Mouse (Mus musculus): ENCODE results near the gene Lin7b. TPM values are rescaled to one million over a fixed set of nuclear protein-coding genes. Genes with fewer than 3 reads are reported as not detected.
A peak's percentile ranks its signal among the peaks of the same experiment; 100 is the strongest.

Gene Lin7b
- polyA plus RNA-seq, 1 experiment from 2014 or later = 70.3 TPM

GRCm38 (mm10) chr7:45340669-45341068 lies 29.7 kb downstream of the Lin7b start:
- Histone ChIP-seq H3K27me3 (replicated peaks; ENCODE audit: control insufficient read depth, insufficient read depth, low read length) (no peaks in the 10 kb centered on the region; the same call in 1 of the 2 replicates), H3K36me3 (ENCODE audit: control insufficient read depth, insufficient read depth, low read length) (peaks cover 3% of the 10 kb centered on the region), H3K4me2 (ENCODE audit: low read length) (peak overlapping the region; percentile 71), H3K9ac (ENCODE audit: low read depth, low read length) (no peak overlapping the region), H3K4me1 (ENCODE audit: control insufficient read depth, insufficient read depth, low read depth, low read length) (peaks cover 11% of the 10 kb centered on the region), H3K9me3 (ENCODE audit: control insufficient read depth, low read length) (no peaks in the 10 kb centered on the region), H3K4me3 (ENCODE audit: low read length) (no peak overlapping the region), H3K27ac (ENCODE audit: low read depth, low read length) (no peak overlapping the region)
- no peak for ATAC-seq
- WGBS = 13% methylated on average over 11 of the region's 11 CpGs

GRCm38 (mm10) chr7:45340066-45340442 lies 30.3 kb downstream of the Lin7b start:
- H3K27me3 ChIP-seq (replicated peaks; ENCODE audit: control insufficient read depth, insufficient read depth, low read length) = no peaks in the 10 kb centered on the region; the same call in 1 of the 2 replicates
- H3K4me1 ChIP-seq (ENCODE audit: control insufficient read depth, insufficient read depth, low read depth, low read length) = peaks cover 11% of the 10 kb centered on the region
- no peak overlapping the region for H3K27ac ChIP-seq (ENCODE audit: low read depth, low read length)
- no peak for ATAC-seq
- WGBS = 8% methylated on average over 11 of the region's 11 CpGs
- H3K36me3 ChIP-seq (ENCODE audit: control insufficient read depth, insufficient read depth, low read length) = no peaks in the 10 kb centered on the region; the same call in 1 of the 2 replicates
- H3K4me2 ChIP-seq (ENCODE audit: low read length) = peak overlapping the region; percentile 71
- no peaks in the 10 kb centered on the region for H3K9me3 ChIP-seq (ENCODE audit: control insufficient read depth, low read length)
- H3K9ac ChIP-seq (ENCODE audit: low read depth, low read length) = peak overlapping the region; percentile 70
- H3K4me3 ChIP-seq (ENCODE audit: low read length) = peak overlapping the region; percentile 45

GRCm38 (mm10) chr7:45339410-45340065 lies 30.8 kb downstream of the Lin7b start:
- peak overlapping the region; percentile 71 for H3K4me2 ChIP-seq (ENCODE audit: low read length)
- ATAC-seq = peak; percentile 73
- no peaks in the 10 kb centered on the region for H3K9me3 ChIP-seq (ENCODE audit: control insufficient read depth, low read length)
- peak overlapping the region; percentile 70 for H3K9ac ChIP-seq (ENCODE audit: low read depth, low read length)
- H3K4me3 ChIP-seq (ENCODE audit: low read length) = peak overlapping the region; percentile 45
- 3% methylated on average over 37 of the region's 39 CpGs for WGBS
- no peak overlapping the region for H3K27ac ChIP-seq (ENCODE audit: low read depth, low read length)
- H3K4me1 ChIP-seq (ENCODE audit: control insufficient read depth, insufficient read depth, low read depth, low read length) = peaks cover 11% of the 10 kb centered on the region
- no peaks in the 10 kb centered on the region; the same call in 1 of the 2 replicates for H3K27me3 ChIP-seq (replicated peaks; ENCODE audit: control insufficient read depth, insufficient read depth, low read length)
- H3K36me3 ChIP-seq (ENCODE audit: control insufficient read depth, insufficient read depth, low read length) = no peaks in the 10 kb centered on the region

GRCm38 (mm10) chr7:45338161-45338911 lies 32.0 kb downstream of the Lin7b start:
- Histone ChIP-seq H3K4me1 (ENCODE audit: control insufficient read depth, insufficient read depth, low read depth, low read length) (peaks cover 11% of the 10 kb centered on the region), H3K4me2 (ENCODE audit: low read length) (no peak overlapping the region; the same call in 1 of the 2 replicates), H3K9me3 (ENCODE audit: control insufficient read depth, low read length) (no peaks in the 10 kb centered on the region), H3K4me3 (ENCODE audit: low read length) (no peak overlapping the region), H3K9ac (ENCODE audit: low read depth, low read length) (no peak overlapping the region), H3K27me3 (replicated peaks; ENCODE audit: control insufficient read depth, insufficient read depth, low read length) (no peaks in the 10 kb centered on the region; the same call in 1 of the 2 replicates), H3K27ac (ENCODE audit: low read depth, low read length) (no peak overlapping the region), H3K36me3 (ENCODE audit: control insufficient read depth, insufficient read depth, low read length) (no peaks in the 10 kb centered on the region)
- 6% methylated on average over 14 of the region's 14 CpGs for WGBS
- no peak for ATAC-seq

- Histone ChIP-seq H3K9ac (ENCODE audit: low read depth, low read length) (no peak overlapping the region), H3K27ac (ENCODE audit: low read depth, low read length) (no peak overlapping the region), H3K9me3 (ENCODE audit: control insufficient read depth, low read length) (no peaks in the 10 kb centered on the region), H3K4me1 (ENCODE audit: control insufficient read depth, insufficient read depth, low read depth, low read length) (peaks cover 15% of the 10 kb centered on the region), H3K36me3 (ENCODE audit: control insufficient read depth, insufficient read depth, low read length) (no peaks in the 10 kb centered on the region), H3K27me3 (replicated peaks; ENCODE audit: control insufficient read depth, insufficient read depth, low read length) (no peaks in the 10 kb centered on the region; the same call in 1 of the 2 replicates), H3K4me3 (ENCODE audit: low read length) (no peak overlapping the region), H3K4me2 (ENCODE audit: low read length) (no peak overlapping the region)
- no peak for ATAC-seq
- WGBS = 20% methylated on average over 4 of the region's 4 CpGs
Measured at GRCm38 (mm10) chr7:45337469-45337868, 32.9 kb downstream of the Lin7b start.

GRCm38 (mm10) chr7:45336319-45336718 lies 34.1 kb downstream of the Lin7b start:
- WGBS = 91% methylated on average over 4 of the region's 4 CpGs
- no peaks in the 10 kb centered on the region; the same call in 1 of the 2 replicates for H3K27me3 ChIP-seq (replicated peaks; ENCODE audit: control insufficient read depth, insufficient read depth, low read length)
- H3K4me1 ChIP-seq (ENCODE audit: control insufficient read depth, insufficient read depth, low read depth, low read length) = peaks cover 21% of the 10 kb centered on the region
- H3K9ac ChIP-seq (ENCODE audit: low read depth, low read length) = no peak overlapping the region
- no peak for ATAC-seq
- no peaks in the 10 kb centered on the region for H3K36me3 ChIP-seq (ENCODE audit: control insufficient read depth, insufficient read depth, low read length)
- H3K27ac ChIP-seq (ENCODE audit: low read depth, low read length) = no peak overlapping the region
- no peaks in the 10 kb centered on the region for H3K9me3 ChIP-seq (ENCODE audit: control insufficient read depth, low read length)
- no peak overlapping the region for H3K4me2 ChIP-seq (ENCODE audit: low read length)
- H3K4me3 ChIP-seq (ENCODE audit: low read length) = no peak overlapping the region

- H3K36me3 ChIP-seq (ENCODE audit: control insufficient read depth, insufficient read depth, low read length) = no peaks in the 10 kb centered on the region
- H3K9me3 ChIP-seq (ENCODE audit: control insufficient read depth, low read length) = no peaks in the 10 kb centered on the region
- no peak within 1 kb of the TSS for H3K4me2 ChIP-seq (ENCODE audit: low read length)
- 39% methylated on average over 5 of the region's 5 CpGs for WGBS
- no peak within 1 kb of the TSS for H3K9ac ChIP-seq (ENCODE audit: low read depth, low read length)
- no peak for ATAC-seq
- H3K27ac ChIP-seq (ENCODE audit: low read depth, low read length) = no peak within 1 kb of the TSS
- H3K4me1 ChIP-seq (ENCODE audit: control insufficient read depth, insufficient read depth, low read depth, low read length) = peaks cover 19% of the 10 kb centered on the region
- no peak within 1 kb of the TSS for H3K4me3 ChIP-seq (ENCODE audit: low read length)
- H3K27me3 ChIP-seq (replicated peaks; ENCODE audit: control insufficient read depth, insufficient read depth, low read length) = no peaks in the 10 kb centered on the region; the same call in 1 of the 2 replicates
Measured at GRCm38 (mm10) chr7:45335056-45335455, 35.3 kb downstream of the Lin7b start, which contains the start of gene Hrc. Gene Hrc (plus strand): TSS chr7:45335290.

DNA sequence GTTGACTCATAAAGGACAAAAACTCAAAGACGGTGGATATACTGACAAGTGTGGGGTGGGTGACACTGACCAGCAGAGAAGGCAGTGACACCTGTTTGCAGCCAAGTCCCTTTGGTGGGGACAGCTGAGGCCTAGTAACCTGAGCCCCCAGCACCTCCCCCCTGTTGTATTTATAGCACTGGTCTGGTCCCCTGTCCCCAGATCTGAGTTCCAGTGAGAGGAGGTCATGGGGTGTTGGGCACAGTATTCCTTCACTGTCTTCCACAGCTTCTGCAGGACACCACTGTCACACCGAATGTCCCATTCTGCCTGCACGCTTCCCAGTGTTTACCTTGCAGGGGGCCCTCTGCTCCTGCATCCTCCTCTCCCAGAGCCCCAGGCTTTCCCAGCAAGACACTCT lies 35.8 kb downstream of the Lin7b start:
- no peak overlapping the region for H3K9ac ChIP-seq (ENCODE audit: low read depth, low read length)
- no peaks in the 10 kb centered on the region for H3K36me3 ChIP-seq (ENCODE audit: control insufficient read depth, insufficient read depth, low read length)
- no peak overlapping the region for H3K4me2 ChIP-seq (ENCODE audit: low read length)
- H3K27me3 ChIP-seq (replicated peaks; ENCODE audit: control insufficient read depth, insufficient read depth, low read length) = no peaks in the 10 kb centered on the region; the same call in 1 of the 2 replicates
- peaks cover 15% of the 10 kb centered on the region for H3K4me1 ChIP-seq (ENCODE audit: control insufficient read depth, insufficient read depth, low read depth, low read length)
- no peak overlapping the region for H3K4me3 ChIP-seq (ENCODE audit: low read length)
- 26% methylated on average over 3 of the region's 3 CpGs for WGBS
- no peaks in the 10 kb centered on the region for H3K9me3 ChIP-seq (ENCODE audit: control insufficient read depth, low read length)
- no peak for ATAC-seq
- no peak overlapping the region for H3K27ac ChIP-seq (ENCODE audit: low read depth, low read length)

DNA sequence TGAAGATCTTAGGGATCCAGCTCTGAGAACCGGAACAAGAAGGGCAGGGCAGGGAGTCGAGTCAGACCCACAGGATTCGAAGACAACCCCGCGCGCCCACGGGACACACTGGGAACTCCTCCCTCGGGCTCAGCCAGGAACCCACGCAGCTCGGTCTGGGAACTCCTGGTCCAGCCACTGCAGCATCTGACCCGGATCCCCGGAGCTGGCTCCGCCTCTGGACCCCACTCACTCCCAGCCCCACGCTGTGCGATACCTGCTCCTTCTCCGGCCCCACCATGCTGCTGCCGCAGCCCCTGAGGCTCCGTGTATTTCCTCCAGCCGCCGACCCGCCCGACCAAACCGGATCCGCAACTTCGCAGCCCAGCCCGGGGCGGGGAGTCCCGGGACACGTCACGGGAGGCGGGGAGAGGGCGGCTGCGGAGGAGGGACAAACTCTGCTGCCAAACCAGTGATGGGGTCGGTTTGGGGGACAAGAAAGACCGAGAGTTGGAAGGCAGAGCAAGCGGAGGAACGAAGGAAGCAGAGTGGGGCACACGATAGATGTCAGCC lies 36.9 kb downstream of the Lin7b start, which contains the start of gene Trpm4:
TSS of gene Trpm4 (minus strand) at position 350 of the 552 bp plus-strand sequence.
- H3K4me3 ChIP-seq (ENCODE audit: low read length) = peak within 1 kb of the TSS; percentile 59
- WGBS = under 1% methylated on average over 34 of the region's 38 CpGs
- ATAC-seq = peak; percentile 75

More for the DNA sequence above, 36.9 kb downstream of the Lin7b start, which contains the start of gene Trpm4:
- peak within 1 kb of the TSS; percentile 69 for H3K27ac ChIP-seq (ENCODE audit: low read depth, low read length)
- peak within 1 kb of the TSS; percentile 69 for H3K9ac ChIP-seq (ENCODE audit: low read depth, low read length)
- H3K4me1 ChIP-seq (ENCODE audit: control insufficient read depth, insufficient read depth, low read depth, low read length) = peaks cover 10% of the 10 kb centered on the region
- H3K27me3 ChIP-seq (replicated peaks; ENCODE audit: control insufficient read depth, insufficient read depth, low read length) = no peaks in the 10 kb centered on the region; the same call in 1 of the 2 replicates
- no peaks in the 10 kb centered on the region for H3K36me3 ChIP-seq (ENCODE audit: control insufficient read depth, insufficient read depth, low read length)
- H3K9me3 ChIP-seq (ENCODE audit: control insufficient read depth, low read length) = no peaks in the 10 kb centered on the region
- H3K4me2 ChIP-seq (ENCODE audit: low read length) = peak within 1 kb of the TSS; percentile 80

Measured in hindbrain, embryonic 16.5 days (tissue).